Mouse (Mus musculus) erythroblast, adult 5-6 weeks (primary cell): ENCODE data around the gene Vwde. TPM values are rescaled to one million over a fixed set of nuclear protein-coding genes. Genes with fewer than 3 reads are reported as not detected.

ENCODE experiments used
- ATAC-seq: replicated peaks from 2 replicates; pipeline ENCODE4 v1.8.0; 2016; ENCODE audit warnings: moderate number of reproducible peaks, mild to moderate bottlenecking, moderate TSS enrichment, inconsistent platforms; ENCODE audit not compliant: poor library complexity, low FRiP score, severe bottlenecking
- total RNA-seq, 2 experiments: library from RNA; stranded (forward) in 1 of 2; stranded (reverse) in 1 of 2; fragments of 150-400 nt in 1 of 2; fragments of 200-764, 138-1000 nt in 1 of 2; gene quantifications; 2 replicates each; pipeline versions ENCODE4 v1.2.3 to v1.2.4; 2015 to 2017; ENCODE audit warnings: low replicate concordance in 2 of 2

Vwde gene
- total RNA-seq (2015; ENCODE audit: low replicate concordance) (not detected in 2 replicates), total RNA-seq (2017; ENCODE audit: low replicate concordance) (not detected in 2 replicates)

- no peak for ATAC-seq
Observed at GRCm38 (mm10) chr6:13224596-13225227, at the start of gene Vwde. TSS of gene Vwde (minus strand) at chr6:13224965.

- no peak for ATAC-seq
Observed at GRCm38 (mm10) chr6:13255341-13255740, 30.6 kb upstream of the Vwde start.

GRCm38 (mm10) chr6:13248317-13248969, 23.7 kb upstream of the Vwde start:
- ATAC-seq: no peak

GRCm38 (mm10) chr6:13206157-13206556, 18.6 kb downstream of the Vwde start:
- ATAC-seq: no peak

- ATAC-seq: no peak
Observed at GRCm38 (mm10) chr6:13197486-13197885, 27.3 kb downstream of the Vwde start.

- ATAC-seq: no peak
Observed at GRCm38 (mm10) chr6:13186836-13187235, 37.9 kb downstream of the Vwde start.

GRCm38 (mm10) chr6:13180061-13180460, 44.7 kb downstream of the Vwde start:
- no peak for ATAC-seq

- no peak for ATAC-seq
Observed at GRCm38 (mm10) chr6:13169459-13170150, 55.2 kb downstream of the Vwde start.

- no peak for ATAC-seq
Observed at GRCm38 (mm10) chr6:13166240-13166937, 58.4 kb downstream of the Vwde start.

- ATAC-seq: no peak
Observed at GRCm38 (mm10) chr6:13159437-13159836, 65.3 kb downstream of the Vwde start.

- no peak for ATAC-seq
Observed at GRCm38 (mm10) chr6:13153888-13154697, 70.7 kb downstream of the Vwde start.

GRCm38 (mm10) chr6:13152062-13152640, 72.6 kb downstream of the Vwde start:
- ATAC-seq: no peak

GRCm38 (mm10) chr6:13137255-13137654, 87.5 kb downstream of the Vwde start:
- no peak for ATAC-seq

- no peak for ATAC-seq
Observed at GRCm38 (mm10) chr6:13108662-13109061, 116.1 kb downstream of the Vwde start.

Other genes with a start within 250 kb of the Vwde start
- gene Tmem106b, start 155.2 kb downstream of the Vwde start, total RNA-seq (2015; ENCODE audit: low replicate concordance): 19.9 and 20.8 TPM in 2 replicates
- gene Tmem106b, start 155.2 kb downstream of the Vwde start, total RNA-seq (2017; ENCODE audit: low replicate concordance): 14.7 and 18.1 TPM in 2 replicates